Mouse (Mus musculus): ENCODE results near the gene Sirt1.
"Not testable (repeated sequence)": the region's sequence is repeated elsewhere in the genome, so short reads cannot be mapped to it uniquely, and the experiment has no call there.

The Sirt1 gene

GRCm38 (mm10) chr10:63386991-63387390, 5.5 kb upstream of the Sirt1 start:
- no peak for DNase-seq

GRCm38 (mm10) chr10:63386444-63386843, 4.9 kb upstream of the Sirt1 start:
- DNase-seq = peak; percentile 91

GRCm38 (mm10) chr10:63385897-63386296, 4.4 kb upstream of the Sirt1 start:
- not testable (repeated sequence) for DNase-seq

- DNase-seq = peak; percentile 92
Measured at GRCm38 (mm10) chr10:63382372-63383279, 1.1 kb upstream of the Sirt1 start, which contains the start of gene Dnajc12. Dnajc12 (plus strand) TSS chr10:63382443.

- no peak for DNase-seq
Measured at GRCm38 (mm10) chr10:63378948-63379680, 2.4 kb downstream of the Sirt1 start.

GRCm38 (mm10) chr10:63377468-63377867, 4.0 kb downstream of the Sirt1 start:
- DNase-seq = peak; percentile 56

GRCm38 (mm10) chr10:63376303-63376702, 5.2 kb downstream of the Sirt1 start:
- no peak for DNase-seq

- DNase-seq = no peak
Measured at GRCm38 (mm10) chr10:63368041-63368440, 13.5 kb downstream of the Sirt1 start.

- peak; percentile 12 for DNase-seq
Measured at GRCm38 (mm10) chr10:63367386-63367785, 14.1 kb downstream of the Sirt1 start.

GRCm38 (mm10) chr10:63365918-63366455, 15.5 kb downstream of the Sirt1 start:
- no peak for DNase-seq

GRCm38 (mm10) chr10:63360502-63360901, 21.0 kb downstream of the Sirt1 start:
- no peak for DNase-seq

GRCm38 (mm10) chr10:63352111-63352510, 29.4 kb downstream of the Sirt1 start:
- no peak for DNase-seq

- DNase-seq = not testable (repeated sequence)
Measured at GRCm38 (mm10) chr10:63351099-63351498, 30.4 kb downstream of the Sirt1 start.

- no peak for DNase-seq
Measured at GRCm38 (mm10) chr10:63350666-63351065, 30.8 kb downstream of the Sirt1 start.

GRCm38 (mm10) chr10:63348291-63348690, 33.2 kb downstream of the Sirt1 start:
- no peak for DNase-seq

GRCm38 (mm10) chr10:63344751-63345150, 36.8 kb downstream of the Sirt1 start:
- DNase-seq = no peak

- DNase-seq = no peak
Measured at GRCm38 (mm10) chr10:63341351-63341750, 40.2 kb downstream of the Sirt1 start.

- DNase-seq = peak; percentile 96
Measured at GRCm38 (mm10) chr10:63338914-63339643, 42.4 kb downstream of the Sirt1 start.

- peak; percentile 79 for DNase-seq
Measured at GRCm38 (mm10) chr10:63337951-63338836, 43.3 kb downstream of the Sirt1 start.

GRCm38 (mm10) chr10:63337326-63337725, 44.2 kb downstream of the Sirt1 start:
- DNase-seq = no peak

- DNase-seq = peak; percentile 16
Measured at GRCm38 (mm10) chr10:63336901-63337300, 44.6 kb downstream of the Sirt1 start.

GRCm38 (mm10) chr10:63327091-63327490, 54.4 kb downstream of the Sirt1 start:
- no peak for DNase-seq

All from kidney, postnatal 14 days (tissue).